Mouse (Mus musculus): ENCODE measurements around the gene Gnptab. TPM values are rescaled to one million over a fixed set of nuclear protein-coding genes. Genes with fewer than 3 reads are reported as not detected.
"Not testable (repeated sequence)": the region's sequence is repeated elsewhere in the genome, so short reads cannot be mapped to it uniquely, and the experiment has no call there.

Gene Gnptab
- total and polyA plus RNA-seq, 3 experiments: 2.7 to 50.8 (median 41.0) TPM

DNA sequence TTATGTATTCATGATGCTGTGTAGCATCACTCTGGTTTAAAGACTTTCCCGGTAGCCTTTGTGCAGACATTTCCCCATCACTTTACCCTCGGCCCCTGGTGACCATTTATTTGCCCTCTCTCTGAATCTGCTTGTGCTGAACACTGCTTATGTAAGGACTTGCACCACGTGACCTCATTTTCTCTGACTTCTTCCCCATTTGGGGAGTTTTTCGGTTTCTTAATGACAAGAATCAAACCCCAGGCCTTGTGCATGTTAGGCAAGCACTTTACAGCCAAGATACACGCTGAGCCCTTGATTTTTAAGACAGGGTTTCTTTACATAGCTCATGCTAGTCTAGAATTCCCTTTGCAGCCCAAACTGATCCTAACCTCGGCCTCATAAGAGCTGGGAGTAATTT lies 62.3 kb downstream of the Gnptab start:
- H3K36me3 ChIP-seq (replicated peaks): peaks cover 81% of the 10 kb centered on the region
- TF ChIP-seq GATA2 (IDR thresholded peaks at IDR 0.05; ENCODE audit: borderline replicate concordance, low read depth, low read length) (no peak), TAL1 (conservative IDR thresholded peaks at IDR 0.05; ENCODE audit: low read depth, low read length) (no peak), GATA1 (IDR thresholded peaks at IDR 0.05; ENCODE audit: borderline replicate concordance, low read length) (no peak), POLR2AphosphoS5 (IDR thresholded peaks at IDR 0.05; ENCODE audit: insufficient replicate concordance, low read depth, low read length) (no peak), CTCF (IDR thresholded peaks at IDR 0.05; ENCODE audit: low read depth, low read length) (no peak)
- no peak for DNase-seq (ENCODE audit: low spot score)
- no peak overlapping the region for H3K4me3 ChIP-seq (ENCODE audit: low read depth, low read length)
- no peaks in the 10 kb centered on the region for H3K4me1 ChIP-seq (ENCODE audit: insufficient read depth, low read depth, low read length)
- no peaks in the 10 kb centered on the region for H3K27me3 ChIP-seq (ENCODE audit: insufficient read depth, low read length)
- ATAC-seq (ENCODE audit: extremely low read depth, insufficient number of reproducible peaks, low FRiP score, poor library complexity, severe bottlenecking): no peak
- H3K9me3 ChIP-seq (replicated peaks): no peaks in the 10 kb centered on the region

DNA sequence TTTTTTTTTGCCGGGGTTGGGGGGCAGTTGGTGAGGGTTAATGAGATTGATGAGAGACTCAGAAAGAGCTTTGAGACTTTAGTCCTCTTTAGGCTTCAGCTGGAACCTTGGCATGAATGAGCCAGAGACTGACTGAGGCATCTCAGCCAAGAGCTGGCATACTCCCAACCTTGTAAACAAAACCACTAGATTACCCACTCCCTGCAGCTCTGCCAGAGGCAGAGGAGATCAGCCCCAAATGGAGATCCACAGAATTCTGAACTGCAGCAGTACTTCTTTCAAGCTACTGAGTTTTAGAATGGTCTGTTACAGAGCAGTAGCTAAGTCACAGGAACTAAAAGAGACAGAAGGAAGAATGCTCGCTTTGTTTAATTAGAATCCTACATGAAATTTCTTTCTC lies 72.3 kb downstream of the Gnptab start:
- Histone ChIP-seq H3K9me3 (replicated peaks) (no peaks in the 10 kb centered on the region), H3K36me3 (replicated peaks) (peaks cover 16% of the 10 kb centered on the region), H3K4me3 (ENCODE audit: low read depth, low read length) (no peak overlapping the region), H3K4me1 (ENCODE audit: insufficient read depth, low read depth, low read length) (peaks cover 4% of the 10 kb centered on the region; the same call in 1 of the 2 replicates), H3K27me3 (ENCODE audit: insufficient read depth, low read length) (peaks cover 5% of the 10 kb centered on the region)
- DNase-seq (ENCODE audit: low spot score): no peak
- no peak for TF ChIP-seq CTCF (IDR thresholded peaks at IDR 0.05; ENCODE audit: low read depth, low read length)
- TF ChIP-seq GATA2 (IDR thresholded peaks at IDR 0.05; ENCODE audit: borderline replicate concordance, low read depth, low read length): no peak
- no peak for TF ChIP-seq TAL1 (conservative IDR thresholded peaks at IDR 0.05; ENCODE audit: low read depth, low read length)
- TF ChIP-seq GATA1 (IDR thresholded peaks at IDR 0.05; ENCODE audit: borderline replicate concordance, low read length): no peak
- TF ChIP-seq POLR2AphosphoS5 (IDR thresholded peaks at IDR 0.05; ENCODE audit: insufficient replicate concordance, low read depth, low read length): no peak
- ATAC-seq (ENCODE audit: extremely low read depth, insufficient number of reproducible peaks, low FRiP score, poor library complexity, severe bottlenecking): no peak

DNA sequence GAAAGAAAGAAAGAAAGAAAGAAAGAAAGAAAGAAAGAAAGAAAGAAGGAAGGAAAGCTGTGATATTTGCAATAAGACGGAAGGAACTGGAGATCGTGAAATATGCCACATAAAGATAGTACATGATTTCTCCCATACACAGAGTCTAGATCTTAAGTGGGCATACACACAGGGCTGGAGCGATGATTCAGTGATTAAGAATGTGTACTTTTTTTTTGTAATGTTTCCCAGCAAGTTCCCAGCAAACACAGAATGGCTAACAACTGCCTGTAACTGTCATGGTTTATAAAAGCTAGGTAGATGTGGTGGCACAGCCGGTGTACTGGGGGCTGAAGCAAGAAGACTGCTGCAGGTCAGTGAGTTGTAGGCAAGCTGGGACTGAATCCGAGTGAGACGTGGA lies 73.1 kb downstream of the Gnptab start:
- H3K27me3 ChIP-seq (ENCODE audit: insufficient read depth, low read length): peaks cover 10% of the 10 kb centered on the region
- H3K36me3 ChIP-seq (replicated peaks): peaks cover 8% of the 10 kb centered on the region
- ATAC-seq (ENCODE audit: extremely low read depth, insufficient number of reproducible peaks, low FRiP score, poor library complexity, severe bottlenecking): no peak
- no peaks in the 10 kb centered on the region for H3K9me3 ChIP-seq (replicated peaks)
- no peak for TF ChIP-seq GATA2 (IDR thresholded peaks at IDR 0.05; ENCODE audit: borderline replicate concordance, low read depth, low read length)
- no peak for TF ChIP-seq POLR2AphosphoS5 (IDR thresholded peaks at IDR 0.05; ENCODE audit: insufficient replicate concordance, low read depth, low read length)
- no peak for TF ChIP-seq GATA1 (IDR thresholded peaks at IDR 0.05; ENCODE audit: borderline replicate concordance, low read length)
- peaks cover 9% of the 10 kb centered on the region for H3K4me1 ChIP-seq (ENCODE audit: insufficient read depth, low read depth, low read length)
- H3K4me3 ChIP-seq (ENCODE audit: low read depth, low read length): no peak overlapping the region
- DNase-seq (ENCODE audit: low spot score): no peak

DNA sequence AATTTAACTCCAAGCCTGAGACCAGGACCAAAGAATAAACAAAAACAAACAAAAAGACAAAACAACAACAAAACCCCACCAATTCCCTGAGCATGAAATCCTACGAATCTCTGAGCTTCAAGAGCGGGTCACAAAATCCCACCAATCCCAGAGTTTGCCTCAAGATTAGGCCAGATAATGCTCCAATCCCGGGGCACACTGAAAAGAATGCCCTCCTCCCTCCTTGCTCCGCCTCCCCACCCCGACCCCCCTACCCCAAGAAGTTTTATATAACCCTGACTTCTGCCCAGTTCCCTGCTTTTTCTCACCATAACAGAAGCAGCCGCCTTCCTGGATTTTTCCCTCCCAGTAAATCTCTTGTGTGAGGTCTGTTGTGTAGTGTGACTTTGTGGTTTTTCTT lies 78.9 kb downstream of the Gnptab start:
- TF ChIP-seq TAL1 (conservative IDR thresholded peaks at IDR 0.05; ENCODE audit: low read depth, low read length) (no peak), GATA2 (IDR thresholded peaks at IDR 0.05; ENCODE audit: borderline replicate concordance, low read depth, low read length) (no peak), GATA1 (IDR thresholded peaks at IDR 0.05; ENCODE audit: borderline replicate concordance, low read length) (no peak), POLR2AphosphoS5 (IDR thresholded peaks at IDR 0.05; ENCODE audit: insufficient replicate concordance, low read depth, low read length) (no peak), CTCF (IDR thresholded peaks at IDR 0.05; ENCODE audit: low read depth, low read length) (no peak)
- H3K4me3 ChIP-seq (ENCODE audit: low read depth, low read length): no peak overlapping the region
- H3K9me3 ChIP-seq (replicated peaks): peaks cover 3% of the 10 kb centered on the region; the same call in 1 of the 2 replicates
- H3K27me3 ChIP-seq (ENCODE audit: insufficient read depth, low read length): peaks cover 8% of the 10 kb centered on the region
- ATAC-seq (ENCODE audit: extremely low read depth, insufficient number of reproducible peaks, low FRiP score, poor library complexity, severe bottlenecking) (no peak), DNase-seq (ENCODE audit: low spot score) (no peak)
- H3K36me3 ChIP-seq (replicated peaks): no peaks in the 10 kb centered on the region
- peaks cover 9% of the 10 kb centered on the region for H3K4me1 ChIP-seq (ENCODE audit: insufficient read depth, low read depth, low read length)

DNA sequence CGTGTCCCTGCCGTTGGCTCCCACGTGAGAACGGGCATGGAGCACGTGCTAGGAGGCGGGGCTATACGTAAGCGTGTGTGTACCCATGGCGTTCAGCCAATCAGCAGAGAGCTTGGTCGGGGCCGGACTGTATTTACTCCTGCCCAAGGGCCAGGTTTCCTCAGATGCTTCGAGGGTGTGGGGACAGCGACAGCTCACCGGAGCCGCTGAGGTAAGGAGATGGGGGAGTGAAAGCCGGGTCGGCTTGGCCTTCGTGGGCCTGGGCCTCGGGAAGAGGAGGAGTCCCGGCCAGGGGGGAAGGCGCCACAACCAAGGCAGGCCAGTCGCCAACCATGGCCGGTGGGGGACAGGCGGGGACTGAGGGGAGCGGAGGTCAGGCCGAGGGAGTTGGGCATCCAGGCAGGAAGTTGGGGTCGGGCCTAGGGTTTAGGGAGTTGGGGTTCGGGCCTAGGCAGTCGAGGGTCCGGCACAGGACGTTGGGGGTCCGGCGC lies 80.6 kb downstream of the Gnptab start, which contains the start of gene Sycp3:
TSS of gene Sycp3 (plus strand) at position 68 of the 491 bp plus-strand sequence.
- ATAC-seq (ENCODE audit: extremely low read depth, insufficient number of reproducible peaks, low FRiP score, poor library complexity, severe bottlenecking) (no peak), DNase-seq (ENCODE audit: low spot score) (no peak)
- H3K36me3 ChIP-seq (replicated peaks): no peaks in the 10 kb centered on the region
- H3K9me3 ChIP-seq (replicated peaks): peaks cover 3% of the 10 kb centered on the region; the same call in 1 of the 2 replicates
- H3K4me3 ChIP-seq (ENCODE audit: low read depth, low read length): no peak within 1 kb of the TSS
- no peak for TF ChIP-seq CTCF (IDR thresholded peaks at IDR 0.05; ENCODE audit: low read depth, low read length)
- TF ChIP-seq POLR2AphosphoS5 (IDR thresholded peaks at IDR 0.05; ENCODE audit: insufficient replicate concordance, low read depth, low read length): no peak
- no peak for TF ChIP-seq GATA1 (IDR thresholded peaks at IDR 0.05; ENCODE audit: borderline replicate concordance, low read length)
- TF ChIP-seq TAL1 (conservative IDR thresholded peaks at IDR 0.05; ENCODE audit: low read depth, low read length): no peak
- TF ChIP-seq GATA2 (IDR thresholded peaks at IDR 0.05; ENCODE audit: borderline replicate concordance, low read depth, low read length): no peak
- peaks cover 9% of the 10 kb centered on the region for H3K4me1 ChIP-seq (ENCODE audit: insufficient read depth, low read depth, low read length)
- peaks cover 8% of the 10 kb centered on the region for H3K27me3 ChIP-seq (ENCODE audit: insufficient read depth, low read length)

DNA sequence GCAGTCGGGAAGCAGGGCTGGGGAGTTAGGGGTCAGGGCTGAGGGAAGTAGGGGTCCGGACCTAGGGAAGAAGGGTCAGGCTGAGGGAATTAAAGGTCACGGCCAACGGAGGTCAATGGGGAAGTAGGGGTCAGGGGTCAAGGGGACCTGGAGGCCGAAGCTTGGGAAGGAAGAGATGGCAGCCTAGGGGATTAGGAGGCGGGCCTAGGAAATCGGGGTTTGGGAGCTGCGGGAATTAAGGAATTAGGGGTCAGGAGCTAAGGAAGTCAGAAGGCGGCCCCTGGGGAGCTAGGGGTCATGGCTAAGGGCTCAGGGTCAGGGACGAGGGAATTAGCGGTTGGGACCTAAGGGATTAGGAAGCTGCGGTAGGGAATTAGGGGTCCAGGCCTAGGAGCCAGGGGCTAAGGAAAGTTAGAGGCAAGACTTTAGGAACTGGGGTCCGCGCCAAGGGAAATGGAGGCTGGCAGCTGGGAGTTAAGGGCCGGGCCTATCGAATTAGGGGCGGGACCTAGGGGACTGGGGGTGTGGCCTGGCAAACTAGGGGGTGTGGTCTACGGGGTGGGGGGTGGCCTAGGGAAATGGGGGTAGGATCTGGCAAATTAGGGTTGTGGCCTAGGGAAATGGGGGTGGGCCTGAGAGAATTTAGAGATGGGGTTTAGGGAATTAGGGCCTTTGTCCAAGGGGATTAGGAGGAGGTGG lies 81.3 kb downstream of the Gnptab start:
- Histone ChIP-seq H3K4me1 (ENCODE audit: insufficient read depth, low read depth, low read length) (peaks cover 9% of the 10 kb centered on the region), H3K4me3 (ENCODE audit: low read depth, low read length) (no peak overlapping the region), H3K9me3 (replicated peaks) (peaks cover 3% of the 10 kb centered on the region; the same call in 1 of the 2 replicates), H3K27me3 (ENCODE audit: insufficient read depth, low read length) (peaks cover 8% of the 10 kb centered on the region), H3K36me3 (replicated peaks) (no peaks in the 10 kb centered on the region)
- ATAC-seq (ENCODE audit: extremely low read depth, insufficient number of reproducible peaks, low FRiP score, poor library complexity, severe bottlenecking): no peak
- TF ChIP-seq CTCF (IDR thresholded peaks at IDR 0.05; ENCODE audit: low read depth, low read length) (no peak), GATA2 (IDR thresholded peaks at IDR 0.05; ENCODE audit: borderline replicate concordance, low read depth, low read length) (no peak), POLR2AphosphoS5 (IDR thresholded peaks at IDR 0.05; ENCODE audit: insufficient replicate concordance, low read depth, low read length) (no peak), GATA1 (IDR thresholded peaks at IDR 0.05; ENCODE audit: borderline replicate concordance, low read length) (no peak), TAL1 (conservative IDR thresholded peaks at IDR 0.05; ENCODE audit: low read depth, low read length) (no peak)
- no peak for DNase-seq (ENCODE audit: low spot score)

DNA sequence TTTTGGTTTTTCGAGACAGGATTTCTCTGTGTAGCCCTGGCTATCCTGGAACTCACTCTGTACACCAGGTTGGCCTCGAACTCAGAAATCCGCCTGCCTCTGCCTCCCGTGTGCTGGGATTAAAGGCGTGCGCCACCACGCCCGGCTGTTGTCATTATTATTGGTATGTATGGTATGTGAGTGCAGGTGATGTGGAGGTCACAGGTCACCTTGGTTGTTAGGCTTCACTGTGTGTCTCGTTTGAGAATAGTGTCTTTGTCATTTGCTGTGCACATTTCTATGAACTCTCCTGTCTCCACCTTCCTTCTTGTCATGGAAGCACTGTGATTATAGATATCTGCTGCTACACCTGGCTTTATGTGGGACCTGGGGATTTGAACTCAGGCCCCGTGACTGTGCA lies 103.9 kb downstream of the Gnptab start:
- not testable (repeated sequence) for H3K27me3 ChIP-seq (ENCODE audit: insufficient read depth, low read length); H3K36me3 ChIP-seq (replicated peaks); ATAC-seq (ENCODE audit: extremely low read depth, insufficient number of reproducible peaks, low FRiP score, poor library complexity, severe bottlenecking); H3K4me1 ChIP-seq (ENCODE audit: insufficient read depth, low read depth, low read length); H3K4me3 ChIP-seq (ENCODE audit: low read depth, low read length); H3K9me3 ChIP-seq (replicated peaks); DNase-seq (ENCODE audit: low spot score)

Data from G1E (cell line).